Mouse (Mus musculus) spleen, embryonic (tissue): ENCODE measurements around the gene Olfr1242.

Experiments
- CTCF ChIA-PET: fragments of 350-600 bp; sonication (Branson Sonifier 250); formaldehyde crosslinking; loops from one replicate; lab custom pipeline; 2022; lab: Charles Lee

Olfr1242 gene

GRCm38 (mm10) chr2:89498235-89498634, at the start of gene Olfr1242:
Gene Olfr1242, minus strand, starts transcription at chr2:89498335.
- CTCF ChIA-PET, result no interaction called here

DNA sequence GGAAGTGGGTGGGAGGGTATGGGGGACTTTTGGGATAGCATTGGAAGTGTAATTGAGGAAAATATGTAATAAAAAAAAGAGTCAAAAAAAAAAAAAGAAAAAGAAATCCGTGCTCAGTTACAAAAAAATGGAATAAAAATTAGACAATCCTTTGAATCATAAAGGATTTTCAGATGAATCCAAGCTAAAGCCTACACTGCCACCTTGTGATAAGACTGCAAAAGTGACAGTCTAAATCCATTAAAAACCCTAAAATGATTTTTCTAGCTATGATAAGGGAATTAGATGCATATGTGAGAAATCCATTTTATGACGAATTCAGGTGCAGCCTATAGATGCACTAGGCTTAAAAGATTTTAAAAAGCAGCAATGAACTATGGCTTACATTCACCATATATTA, 46.4 kb upstream of the Olfr1242 start:
- CTCF ChIA-PET, result no interaction called here

DNA sequence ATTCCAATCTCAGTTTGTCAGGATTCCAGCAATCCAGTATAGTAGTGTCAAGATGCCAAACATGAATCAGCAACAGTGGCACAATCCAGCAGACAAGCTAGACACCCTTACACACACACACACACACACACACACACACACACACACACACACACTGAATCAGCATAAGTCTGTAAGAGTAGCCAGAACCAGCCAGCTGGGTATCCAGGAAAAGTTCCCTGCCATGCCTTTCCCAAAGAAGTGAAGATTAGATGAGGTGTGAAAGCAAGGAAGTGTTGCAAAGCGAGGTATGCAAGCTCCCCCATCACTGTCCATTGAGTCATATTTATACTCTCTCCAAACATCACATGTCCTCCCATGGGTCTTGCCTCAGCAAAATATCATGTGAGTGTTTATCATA, 41.8 kb upstream of the Olfr1242 start:
- CTCF ChIA-PET, result no interaction called here

DNA sequence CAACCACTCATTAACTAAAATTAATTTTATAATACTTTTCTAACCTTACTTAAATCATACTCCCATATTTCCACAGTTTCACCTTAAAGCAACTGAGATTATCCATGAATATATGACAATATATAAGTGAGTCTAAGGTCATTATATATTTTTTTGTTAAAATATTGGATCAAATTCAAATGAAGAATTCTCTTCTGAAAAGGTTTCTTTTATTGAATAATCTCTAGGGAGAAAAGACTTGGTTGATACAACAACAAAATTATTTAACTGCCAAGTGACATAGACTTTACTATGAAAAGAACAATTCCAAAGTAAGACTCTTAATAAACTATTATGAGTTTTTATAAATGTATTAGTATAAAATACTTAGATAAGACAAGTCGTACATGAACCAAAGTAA, 33.3 kb upstream of the Olfr1242 start, which contains the start of gene Olfr1243:
TSS of gene Olfr1243 (minus strand) at position 101 of the 400 bp plus-strand sequence.
- CTCF ChIA-PET, result no interaction called here

GRCm38 (mm10) chr2:89487026-89487425, 11.1 kb downstream of the Olfr1242 start, which contains the start of gene Olfr1241:
Gene Olfr1241, minus strand, starts transcription at chr2:89487126.
- CTCF ChIA-PET, result no interaction called here

DNA sequence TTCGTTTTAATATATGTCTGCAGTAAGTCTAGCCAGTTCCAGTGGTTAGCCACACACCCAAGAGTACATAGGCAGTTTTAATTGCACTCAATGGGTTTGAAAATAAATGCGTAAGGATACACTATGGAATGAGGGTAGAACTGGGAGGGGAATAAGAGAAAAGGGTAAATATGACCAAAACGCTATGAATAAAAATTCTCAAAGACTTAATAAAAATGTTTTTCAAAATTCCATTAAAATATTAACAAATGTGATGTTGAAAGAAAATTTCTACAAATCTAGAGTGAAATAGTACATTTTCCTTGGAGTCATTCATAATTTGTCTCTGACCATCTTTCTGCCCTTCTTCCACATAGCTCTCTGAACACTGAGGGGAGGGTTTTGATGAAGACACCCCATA, 55.2 kb downstream of the Olfr1242 start, which contains the start of gene Olfr1240:
TSS of gene Olfr1240 (minus strand) at position 101 of the 400 bp plus-strand sequence.
- CTCF ChIA-PET, result no interaction called here
